Mouse (Mus musculus): Measurements from ENCODE around the gene Nos3.

Gene Nos3

GRCm38 (mm10) chr5:24369767-24370166 lies 5.2 kb downstream of the Nos3 start:
- H3K9me3 ChIP-seq (ENCODE audit: low read length), result no peaks in the 10 kb centered on the region
- peaks cover 29% of the 10 kb centered on the region; the same call in 1 of the 2 replicates for H3K36me3 ChIP-seq (ENCODE audit: insufficient read depth, low read length)
- peaks cover 12% of the 10 kb centered on the region for H3K27me3 ChIP-seq (ENCODE audit: insufficient read depth, low read length)
- no peak overlapping the region for H3K4me3 ChIP-seq (replicated peaks; ENCODE audit: low read length)
- TF ChIP-seq POU5F1 (IDR thresholded peaks at IDR 0.05; ENCODE audit: borderline replicate concordance, low read length), result no peak
- no peak for TF ChIP-seq CTCF (conservative IDR thresholded peaks at IDR 0.05; ENCODE audit: low read length)
- TF ChIP-seq NANOG (IDR thresholded peaks at IDR 0.05; ENCODE audit: borderline replicate concordance, low read length), result no peak
- H3K4me1 ChIP-seq (replicated peaks; ENCODE audit: low read depth, low read length), result peaks cover 43% of the 10 kb centered on the region

- H3K9me3 ChIP-seq (ENCODE audit: low read length), result no peaks in the 10 kb centered on the region
- TF ChIP-seq NANOG (IDR thresholded peaks at IDR 0.05; ENCODE audit: borderline replicate concordance, low read length) (no peak), CTCF (conservative IDR thresholded peaks at IDR 0.05; ENCODE audit: low read length) (no peak), POU5F1 (IDR thresholded peaks at IDR 0.05; ENCODE audit: borderline replicate concordance, low read length) (no peak)
- H3K4me3 ChIP-seq (replicated peaks; ENCODE audit: low read length), result no peak overlapping the region
- H3K4me1 ChIP-seq (replicated peaks; ENCODE audit: low read depth, low read length), result peaks cover 30% of the 10 kb centered on the region
- no peaks in the 10 kb centered on the region for H3K27me3 ChIP-seq (ENCODE audit: insufficient read depth, low read length)
- peaks cover 17% of the 10 kb centered on the region; the same call in 1 of the 2 replicates for H3K36me3 ChIP-seq (ENCODE audit: insufficient read depth, low read length)
Measured at GRCm38 (mm10) chr5:24373807-24374206, 9.2 kb downstream of the Nos3 start.

- no peak overlapping the region for H3K4me3 ChIP-seq (replicated peaks; ENCODE audit: low read length)
- peaks cover 17% of the 10 kb centered on the region; the same call in 1 of the 2 replicates for H3K36me3 ChIP-seq (ENCODE audit: insufficient read depth, low read length)
- TF ChIP-seq NANOG (IDR thresholded peaks at IDR 0.05; ENCODE audit: borderline replicate concordance, low read length), result no peak
- no peak for TF ChIP-seq CTCF (conservative IDR thresholded peaks at IDR 0.05; ENCODE audit: low read length)
- no peak for TF ChIP-seq POU5F1 (IDR thresholded peaks at IDR 0.05; ENCODE audit: borderline replicate concordance, low read length)
- H3K27me3 ChIP-seq (ENCODE audit: insufficient read depth, low read length), result no peaks in the 10 kb centered on the region
- H3K4me1 ChIP-seq (replicated peaks; ENCODE audit: low read depth, low read length), result peaks cover 30% of the 10 kb centered on the region
- no peaks in the 10 kb centered on the region for H3K9me3 ChIP-seq (ENCODE audit: low read length)
Measured at GRCm38 (mm10) chr5:24374216-24374615, 9.6 kb downstream of the Nos3 start.

GRCm38 (mm10) chr5:24374666-24375328 lies 10.2 kb downstream of the Nos3 start:
- H3K4me3 ChIP-seq (replicated peaks; ENCODE audit: low read length), result no peak overlapping the region
- no peaks in the 10 kb centered on the region for H3K9me3 ChIP-seq (ENCODE audit: low read length)
- TF ChIP-seq NANOG (IDR thresholded peaks at IDR 0.05; ENCODE audit: borderline replicate concordance, low read length) (no peak), POU5F1 (IDR thresholded peaks at IDR 0.05; ENCODE audit: borderline replicate concordance, low read length) (no peak), CTCF (conservative IDR thresholded peaks at IDR 0.05; ENCODE audit: low read length) (no peak)
- H3K27me3 ChIP-seq (ENCODE audit: insufficient read depth, low read length), result no peaks in the 10 kb centered on the region
- H3K36me3 ChIP-seq (ENCODE audit: insufficient read depth, low read length), result peaks cover 17% of the 10 kb centered on the region; the same call in 1 of the 2 replicates
- peaks cover 32% of the 10 kb centered on the region for H3K4me1 ChIP-seq (replicated peaks; ENCODE audit: low read depth, low read length)

DNA sequence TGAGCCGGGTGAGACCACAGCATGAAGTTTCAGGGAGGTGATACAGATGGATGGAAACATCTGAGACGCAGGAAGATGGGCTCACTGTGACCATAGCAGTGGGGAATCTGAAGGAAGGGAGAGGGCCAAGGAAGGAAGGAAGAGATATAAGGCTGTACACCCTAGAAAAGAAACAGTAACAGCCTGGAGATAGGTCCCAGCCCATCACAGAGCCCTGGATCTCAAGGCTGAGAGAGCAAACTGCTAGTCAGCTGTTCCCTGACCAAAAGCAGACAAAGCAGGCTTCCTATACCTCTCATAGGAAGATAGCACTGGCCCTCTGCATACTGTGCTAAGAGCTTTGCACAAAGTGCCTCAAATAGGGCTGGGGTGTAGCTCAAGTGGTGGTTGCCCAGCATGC lies 14.1 kb downstream of the Nos3 start:
- H3K36me3 ChIP-seq (ENCODE audit: insufficient read depth, low read length), result no peaks in the 10 kb centered on the region
- H3K27me3 ChIP-seq (ENCODE audit: insufficient read depth, low read length), result no peaks in the 10 kb centered on the region; the same call in 1 of the 2 replicates
- TF ChIP-seq POU5F1 (IDR thresholded peaks at IDR 0.05; ENCODE audit: borderline replicate concordance, low read length), result no peak
- no peak for TF ChIP-seq CTCF (conservative IDR thresholded peaks at IDR 0.05; ENCODE audit: low read length)
- no peak for TF ChIP-seq NANOG (IDR thresholded peaks at IDR 0.05; ENCODE audit: borderline replicate concordance, low read length)

DNA sequence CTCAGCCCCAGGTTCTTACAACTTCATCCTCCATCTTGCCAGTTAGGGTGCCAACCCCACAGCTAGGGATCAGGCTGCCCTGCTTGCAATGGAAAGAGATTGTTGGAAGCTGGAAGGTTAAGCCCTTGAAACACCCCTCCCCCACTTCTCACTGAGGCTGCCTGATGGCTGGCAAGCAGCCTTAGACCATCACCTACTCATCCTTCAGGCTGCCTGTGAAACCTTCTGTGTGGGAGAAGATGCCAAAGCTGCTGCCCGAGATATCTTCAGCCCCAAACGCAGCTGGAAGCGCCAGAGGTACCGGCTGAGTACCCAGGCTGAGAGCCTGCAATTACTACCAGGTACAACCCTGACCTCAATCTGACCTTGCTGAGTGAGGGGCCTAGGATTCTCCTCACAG lies 14.9 kb downstream of the Nos3 start:
- no peaks in the 10 kb centered on the region for H3K9me3 ChIP-seq (ENCODE audit: low read length)
- no peak overlapping the region for H3K4me3 ChIP-seq (replicated peaks; ENCODE audit: low read length)
- no peaks in the 10 kb centered on the region for H3K36me3 ChIP-seq (ENCODE audit: insufficient read depth, low read length)
- TF ChIP-seq CTCF (conservative IDR thresholded peaks at IDR 0.05; ENCODE audit: low read length) (no peak), POU5F1 (IDR thresholded peaks at IDR 0.05; ENCODE audit: borderline replicate concordance, low read length) (no peak), NANOG (IDR thresholded peaks at IDR 0.05; ENCODE audit: borderline replicate concordance, low read length) (no peak)
- peaks cover 67% of the 10 kb centered on the region for H3K4me1 ChIP-seq (replicated peaks; ENCODE audit: low read depth, low read length)
- H3K27me3 ChIP-seq (ENCODE audit: insufficient read depth, low read length), result no peaks in the 10 kb centered on the region; the same call in 1 of the 2 replicates

More for the DNA sequence above, 14.1 kb downstream of the Nos3 start:
- H3K9me3 ChIP-seq (ENCODE audit: low read length), result no peaks in the 10 kb centered on the region
- no peak overlapping the region for H3K4me3 ChIP-seq (replicated peaks; ENCODE audit: low read length)
- H3K4me1 ChIP-seq (replicated peaks; ENCODE audit: low read depth, low read length), result peaks cover 59% of the 10 kb centered on the region

GRCm38 (mm10) chr5:24380499-24380898 lies 15.9 kb downstream of the Nos3 start:
- Histone ChIP-seq H3K4me3 (replicated peaks; ENCODE audit: low read length) (no peak overlapping the region; the same call in 1 of the 2 replicates), H3K4me1 (replicated peaks; ENCODE audit: low read depth, low read length) (peaks cover 74% of the 10 kb centered on the region)

GRCm38 (mm10) chr5:24381486-24381885 lies 16.9 kb downstream of the Nos3 start:
- TF ChIP-seq CTCF (conservative IDR thresholded peaks at IDR 0.05; ENCODE audit: low read length), result no peak
- TF ChIP-seq NANOG (IDR thresholded peaks at IDR 0.05; ENCODE audit: borderline replicate concordance, low read length), result no peak
- no peak for TF ChIP-seq POU5F1 (IDR thresholded peaks at IDR 0.05; ENCODE audit: borderline replicate concordance, low read length)
- H3K27me3 ChIP-seq (ENCODE audit: insufficient read depth, low read length), result peaks cover 12% of the 10 kb centered on the region

More at GRCm38 (mm10) chr5:24380499-24380898, 15.9 kb downstream of the Nos3 start:
- H3K36me3 ChIP-seq (ENCODE audit: insufficient read depth, low read length), result peaks cover 10% of the 10 kb centered on the region
- no peaks in the 10 kb centered on the region for H3K9me3 ChIP-seq (ENCODE audit: low read length)
- TF ChIP-seq POU5F1 (IDR thresholded peaks at IDR 0.05; ENCODE audit: borderline replicate concordance, low read length) (no peak), NANOG (IDR thresholded peaks at IDR 0.05; ENCODE audit: borderline replicate concordance, low read length) (no peak), CTCF (conservative IDR thresholded peaks at IDR 0.05; ENCODE audit: low read length) (no peak)
- H3K27me3 ChIP-seq (ENCODE audit: insufficient read depth, low read length), result peaks cover 3% of the 10 kb centered on the region; the same call in 1 of the 2 replicates

More at GRCm38 (mm10) chr5:24381486-24381885, 16.9 kb downstream of the Nos3 start:
- Histone ChIP-seq H3K4me1 (replicated peaks; ENCODE audit: low read depth, low read length) (peaks cover 73% of the 10 kb centered on the region), H3K9me3 (ENCODE audit: low read length) (no peaks in the 10 kb centered on the region), H3K36me3 (ENCODE audit: insufficient read depth, low read length) (peaks cover 18% of the 10 kb centered on the region), H3K4me3 (replicated peaks; ENCODE audit: low read length) (no peak overlapping the region)
